Mouse (Mus musculus) hindbrain, embryonic 10.5 days (tissue): ENCODE results near the gene Fam166b. TPM values are rescaled to one million over a fixed set of nuclear protein-coding genes. Genes with fewer than 3 reads are reported as not detected.

Experiments
- DNase-seq: peaks from one replicate; pipeline ENCODE4 v3.0.0-alpha.2; 2017; ENCODE audit warnings: low spot score
- H3K27ac ChIP-seq: fragments of 300-500 bp; sonication (generic); 2 replicates; pipeline ENCODE4 v1.5.1; 2016; ENCODE audit warnings: mild to moderate bottlenecking, moderate library complexity
- H3K27me3 ChIP-seq: fragments of 300-500 bp; sonication (generic); 2 replicates; pipeline ENCODE4 v1.6.1; 2016; ENCODE audit warnings: mild to moderate bottlenecking; ENCODE audit not compliant: poor library complexity, insufficient read depth, severe bottlenecking
- H3K36me3 ChIP-seq: fragments of 300-500 bp; sonication (generic); 2 replicates; pipeline ENCODE4 v1.6.1; 2016; ENCODE audit warnings: mild to moderate bottlenecking, moderate library complexity
- H3K4me1 ChIP-seq: fragments of 300-500 bp; sonication (generic); replicated peaks from 2 replicates; pipeline ENCODE4 v1.6.1; 2016; ENCODE audit warnings: mild to moderate bottlenecking
- H3K4me3 ChIP-seq: fragments of 300-500 bp; sonication (generic); 2 replicates; pipeline ENCODE4 v1.5.1; 2016; ENCODE audit warnings: mild to moderate bottlenecking, moderate library complexity
- H3K9me3 ChIP-seq: fragments of 300-500 bp; sonication (generic); 2 replicates; pipeline ENCODE4 v1.6.1; 2016; ENCODE audit warnings: mild to moderate bottlenecking, moderate library complexity
- WGBS: fragments of 180-500 bp; shearing (Covaris S2); methylation state at CpG from one replicate; pipeline ENCODE4 v1.1.7; 2016; 5-methylcytosine and 5-hydroxymethylcytosine counted together
- polyA plus RNA-seq: library from polyadenylated mRNA; unstranded; fragments of >200 nt; fragmentation: Nextera tagmentation; extraction: Ambion mirVana; gene quantifications from 2 replicates; pipeline ENCODE4 v1.2.1, GENCODE M21; 2016

The Fam166b gene
- polyA plus RNA-seq, result 0.47 TPM in 1 of 2 replicates, not detected in the other

- H3K36me3 ChIP-seq, result peaks cover 29% of the 10 kb centered on the region
- H3K4me1 ChIP-seq, result peaks cover 45% of the 10 kb centered on the region
- 6% methylated on average over 10 of the region's 10 CpGs for WGBS
- peak within 1 kb of the TSS; percentile 71; the same call in 1 of the 2 replicates for H3K27ac ChIP-seq
- no peaks in the 10 kb centered on the region for H3K9me3 ChIP-seq
- DNase-seq, result peak; percentile 35
- H3K4me3 ChIP-seq, result peak within 1 kb of the TSS; percentile 29
- peaks cover 73% of the 10 kb centered on the region for H3K27me3 ChIP-seq
Observed at GRCm38 (mm10) chr4:43428946-43429345, at the start of gene Fam166b. Gene Fam166b, minus strand, starts transcription at chr4:43429134.

DNA sequence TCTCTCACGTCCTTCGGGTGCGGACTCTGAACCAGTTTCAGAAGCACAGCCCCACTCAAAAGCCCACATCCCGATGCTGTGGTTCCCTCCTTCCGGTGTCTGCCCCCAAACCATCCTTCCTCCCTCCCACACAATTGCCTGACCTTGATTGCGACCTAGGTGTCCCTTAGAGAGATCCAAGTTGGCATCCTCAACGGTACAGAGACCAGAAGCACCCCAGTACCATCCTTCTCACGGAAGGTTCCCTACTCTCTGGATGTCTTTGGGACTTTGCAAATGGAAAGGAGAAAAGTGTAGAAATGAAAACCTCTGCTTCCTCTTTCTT, 49.6 kb upstream of the Fam166b start:
- Histone ChIP-seq H3K27ac (peak overlapping the region; percentile 78), H3K27me3 (no peaks in the 10 kb centered on the region; the same call in 1 of the 2 replicates), H3K36me3 (no peaks in the 10 kb centered on the region), H3K9me3 (no peaks in the 10 kb centered on the region), H3K4me1 (peaks cover 11% of the 10 kb centered on the region), H3K4me3 (peak overlapping the region; percentile 43)
- WGBS, result 58% methylated on average over 8 of the region's 8 CpGs
- DNase-seq, result no peak

DNA sequence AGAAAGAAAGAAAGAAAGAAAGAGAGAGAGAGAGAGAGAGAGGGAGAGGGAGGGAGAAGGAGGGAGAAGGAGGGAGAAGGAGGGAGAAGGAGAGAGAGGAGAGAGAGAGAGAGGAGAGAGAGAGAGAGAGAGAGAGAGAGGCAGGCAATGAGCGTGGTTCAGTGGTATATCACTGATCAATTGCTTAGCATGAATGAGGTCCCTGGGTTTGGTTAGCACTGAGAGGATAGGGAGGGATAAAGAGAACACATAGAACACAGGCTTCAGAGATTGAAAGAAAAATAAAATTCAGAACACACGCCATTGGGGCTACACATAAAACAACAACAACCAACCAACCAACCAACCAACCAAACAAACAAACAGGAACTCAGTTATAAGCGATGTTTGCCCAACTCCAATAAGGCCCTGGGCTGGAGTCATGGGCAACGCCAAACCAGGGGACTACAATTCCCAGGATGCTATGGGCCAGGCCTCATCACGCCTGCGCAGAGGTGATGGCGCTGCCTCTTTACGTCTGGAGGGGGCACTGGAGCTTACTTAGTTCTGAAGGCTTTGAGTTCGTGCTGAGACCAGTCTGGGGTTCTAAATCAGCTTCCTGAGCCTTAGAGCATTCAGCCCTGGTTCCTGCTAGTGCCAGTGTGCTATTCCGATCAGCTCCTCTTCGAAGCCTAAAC, 49.1 kb upstream of the Fam166b start:
- H3K36me3 ChIP-seq, result no peaks in the 10 kb centered on the region
- H3K27ac ChIP-seq, result peak overlapping the region; percentile 78
- peaks cover 11% of the 10 kb centered on the region for H3K4me1 ChIP-seq
- peak; percentile 87 for DNase-seq
- WGBS, result 17% methylated on average over 11 of the region's 11 CpGs
- H3K4me3 ChIP-seq, result peak overlapping the region; percentile 43
- no peaks in the 10 kb centered on the region for H3K9me3 ChIP-seq
- no peaks in the 10 kb centered on the region; the same call in 1 of the 2 replicates for H3K27me3 ChIP-seq

DNA sequence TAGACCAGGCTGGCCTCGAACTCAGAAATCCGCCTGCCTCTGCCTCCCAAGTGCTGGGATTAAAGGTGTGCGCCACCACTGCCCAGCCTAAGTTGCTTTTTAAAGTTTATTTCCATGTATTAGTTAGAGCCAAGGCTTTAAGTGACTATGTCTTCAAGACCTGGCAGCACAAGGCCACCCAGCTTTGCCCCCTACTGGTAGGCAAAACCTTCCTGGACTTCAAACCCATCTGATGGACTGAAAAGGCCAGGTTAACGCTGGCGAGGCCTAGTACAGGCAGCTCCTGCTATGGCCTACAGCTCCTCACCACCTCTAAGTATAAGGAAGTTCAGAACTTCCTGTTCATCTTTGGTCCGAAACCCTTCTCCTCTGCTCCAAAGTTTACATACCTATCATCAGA, 47.7 kb upstream of the Fam166b start:
- Histone ChIP-seq H3K27ac (no peak overlapping the region), H3K4me3 (no peak overlapping the region), H3K27me3 (no peaks in the 10 kb centered on the region), H3K4me1 (peaks cover 5% of the 10 kb centered on the region), H3K36me3 (no peaks in the 10 kb centered on the region), H3K9me3 (no peaks in the 10 kb centered on the region)
- DNase-seq, result no peak
- WGBS, result 88% methylated on average over 6 of the region's 6 CpGs

DNA sequence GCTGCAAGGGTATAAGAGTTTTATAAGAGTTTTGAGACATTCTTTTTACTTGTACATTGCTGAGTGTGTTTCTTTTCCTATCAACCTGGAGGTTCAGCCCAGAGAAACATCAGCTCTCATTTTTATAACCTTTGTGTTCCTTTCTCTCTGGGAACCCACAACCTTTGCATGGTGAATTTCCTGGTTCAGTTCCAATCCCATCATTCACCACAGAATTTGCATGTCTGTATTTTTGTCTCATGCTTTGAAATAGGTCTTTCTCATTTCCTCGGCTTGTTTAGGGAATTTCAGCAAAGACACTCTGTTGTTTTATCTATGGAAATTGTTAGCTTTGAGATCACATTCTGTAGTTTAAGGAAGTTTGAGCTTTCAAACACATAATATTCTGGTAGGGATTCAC, 44.7 kb upstream of the Fam166b start:
- H3K27me3 ChIP-seq, result no peaks in the 10 kb centered on the region
- H3K9me3 ChIP-seq, result no peaks in the 10 kb centered on the region
- peaks cover 5% of the 10 kb centered on the region for H3K4me1 ChIP-seq
- no peaks in the 10 kb centered on the region for H3K36me3 ChIP-seq
- no peak overlapping the region for H3K4me3 ChIP-seq
- WGBS, result 82% methylated on average over 1 of the region's 1 CpGs
- no peak overlapping the region for H3K27ac ChIP-seq
- DNase-seq, result no peak

DNA sequence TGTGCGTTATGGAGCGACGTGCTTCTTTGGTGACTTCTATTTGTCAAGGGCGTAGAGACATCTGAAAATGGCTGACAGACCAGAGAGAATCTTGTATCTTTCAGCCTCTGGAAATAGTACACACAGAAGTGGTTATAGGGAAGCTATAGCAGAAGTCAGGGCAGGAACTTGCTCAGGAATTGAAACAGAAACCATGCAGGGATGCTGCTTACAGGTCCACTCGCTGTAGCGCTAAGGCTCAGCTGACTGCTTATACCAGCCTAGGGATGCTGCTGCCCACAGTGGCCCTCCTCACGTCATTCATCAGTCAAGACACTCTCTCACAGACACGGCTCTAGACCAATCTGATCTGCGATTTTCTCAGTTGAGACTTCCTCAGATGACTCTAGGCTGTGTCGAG, 41.4 kb upstream of the Fam166b start:
- H3K36me3 ChIP-seq, result no peaks in the 10 kb centered on the region
- no peaks in the 10 kb centered on the region for H3K4me1 ChIP-seq
- WGBS, result 95% methylated on average over 10 of the region's 10 CpGs
- no peak overlapping the region for H3K4me3 ChIP-seq
- H3K9me3 ChIP-seq, result no peaks in the 10 kb centered on the region
- H3K27ac ChIP-seq, result no peak overlapping the region
- no peaks in the 10 kb centered on the region for H3K27me3 ChIP-seq
- DNase-seq, result no peak

DNA sequence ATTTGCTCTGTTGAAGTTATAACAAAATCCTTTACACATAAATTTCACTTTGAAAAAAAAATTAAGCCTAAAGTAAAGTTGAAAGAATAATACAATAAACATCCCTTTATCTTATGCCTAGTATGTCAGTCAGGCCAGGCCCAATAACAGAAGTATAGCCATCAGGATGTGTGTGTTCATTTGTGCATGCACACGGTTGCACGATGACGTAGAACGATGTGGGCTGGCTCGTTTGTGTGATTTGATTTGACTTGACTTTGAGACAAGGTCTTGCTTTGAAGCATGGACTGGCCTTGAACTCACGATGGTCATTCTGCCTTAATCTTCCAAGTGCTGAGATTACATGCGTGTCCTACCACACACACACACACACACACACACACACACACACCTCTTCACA, 37.9 kb upstream of the Fam166b start:
- no peak for DNase-seq
- Histone ChIP-seq H3K27ac (no peak overlapping the region), H3K36me3 (no peaks in the 10 kb centered on the region), H3K27me3 (no peaks in the 10 kb centered on the region), H3K4me1 (no peaks in the 10 kb centered on the region), H3K9me3 (no peaks in the 10 kb centered on the region), H3K4me3 (no peak overlapping the region)
- WGBS, result 93% methylated on average over 7 of the region's 7 CpGs

GRCm38 (mm10) chr4:43465935-43466334, 37.0 kb upstream of the Fam166b start:
- Histone ChIP-seq H3K27me3 (no peaks in the 10 kb centered on the region), H3K27ac (no peak overlapping the region), H3K4me1 (no peaks in the 10 kb centered on the region), H3K36me3 (no peaks in the 10 kb centered on the region), H3K9me3 (no peaks in the 10 kb centered on the region), H3K4me3 (no peak overlapping the region)
- WGBS, result 88% methylated on average over 6 of the region's 6 CpGs
- no peak for DNase-seq

- no peaks in the 10 kb centered on the region for H3K36me3 ChIP-seq
- 92% methylated on average over 5 of the region's 5 CpGs for WGBS
- H3K4me1 ChIP-seq, result 0 out of 2 replicates have a peak, but pooled peaks cover 6% of the 10 kb centered on the region
- H3K27ac ChIP-seq, result no peak overlapping the region
- no peak overlapping the region for H3K4me3 ChIP-seq
- DNase-seq, result no peak
- no peaks in the 10 kb centered on the region for H3K27me3 ChIP-seq
- H3K9me3 ChIP-seq, result no peaks in the 10 kb centered on the region
Observed at GRCm38 (mm10) chr4:43463102-43463501, 34.2 kb upstream of the Fam166b start.

DNA sequence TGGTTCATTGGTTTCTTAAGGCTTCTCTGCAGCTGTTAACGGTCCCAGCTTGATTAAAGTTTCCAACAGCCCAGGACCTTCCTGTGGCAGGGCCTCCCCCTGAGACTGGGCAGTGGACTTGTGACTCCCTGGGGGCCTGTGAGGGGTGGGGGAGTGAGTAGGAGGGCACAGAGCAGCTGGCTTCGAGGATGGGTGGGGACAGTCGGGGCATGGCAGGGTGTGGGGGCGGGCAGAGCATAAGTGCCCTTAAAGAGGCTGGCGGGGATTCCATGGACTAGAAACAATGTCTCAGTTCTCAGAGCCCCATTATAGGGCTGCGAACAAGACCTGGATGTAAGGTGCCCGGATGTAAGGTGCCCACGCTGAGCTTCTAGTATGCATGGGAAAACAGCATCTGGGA, 28.2 kb upstream of the Fam166b start:
- Histone ChIP-seq H3K27ac (no peak overlapping the region), H3K9me3 (no peaks in the 10 kb centered on the region), H3K27me3 (peaks cover 37% of the 10 kb centered on the region), H3K4me3 (no peak overlapping the region), H3K4me1 (peaks cover 37% of the 10 kb centered on the region), H3K36me3 (no peaks in the 10 kb centered on the region)
- 14% methylated on average over 8 of the region's 8 CpGs for WGBS
- no peak for DNase-seq

DNA sequence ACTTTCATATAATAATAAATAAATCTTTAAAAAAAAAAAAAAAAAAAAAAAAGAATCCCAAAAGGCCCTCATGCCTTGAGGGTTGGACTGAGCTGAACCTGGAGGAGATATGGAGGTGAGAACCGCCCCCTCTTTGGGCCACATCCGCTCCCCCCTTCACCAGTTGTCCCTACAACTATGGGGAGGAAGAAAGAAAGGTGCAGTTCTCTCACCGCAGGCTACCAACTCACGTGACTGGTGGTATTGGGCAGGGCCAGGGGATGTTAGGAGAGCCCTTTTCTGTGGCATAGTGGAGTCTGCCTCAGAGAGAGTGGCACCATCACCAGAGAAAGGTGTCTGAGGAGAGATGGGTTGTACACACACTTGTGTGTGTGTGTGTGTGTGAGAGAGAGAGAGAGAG, 27.5 kb upstream of the Fam166b start:
- 24% methylated on average over 4 of the region's 4 CpGs for WGBS
- H3K36me3 ChIP-seq, result no peaks in the 10 kb centered on the region
- peaks cover 41% of the 10 kb centered on the region for H3K27me3 ChIP-seq
- H3K4me1 ChIP-seq, result peaks cover 37% of the 10 kb centered on the region
- H3K27ac ChIP-seq, result no peak overlapping the region
- H3K4me3 ChIP-seq, result no peak overlapping the region
- no peak for DNase-seq
- H3K9me3 ChIP-seq, result no peaks in the 10 kb centered on the region

DNA sequence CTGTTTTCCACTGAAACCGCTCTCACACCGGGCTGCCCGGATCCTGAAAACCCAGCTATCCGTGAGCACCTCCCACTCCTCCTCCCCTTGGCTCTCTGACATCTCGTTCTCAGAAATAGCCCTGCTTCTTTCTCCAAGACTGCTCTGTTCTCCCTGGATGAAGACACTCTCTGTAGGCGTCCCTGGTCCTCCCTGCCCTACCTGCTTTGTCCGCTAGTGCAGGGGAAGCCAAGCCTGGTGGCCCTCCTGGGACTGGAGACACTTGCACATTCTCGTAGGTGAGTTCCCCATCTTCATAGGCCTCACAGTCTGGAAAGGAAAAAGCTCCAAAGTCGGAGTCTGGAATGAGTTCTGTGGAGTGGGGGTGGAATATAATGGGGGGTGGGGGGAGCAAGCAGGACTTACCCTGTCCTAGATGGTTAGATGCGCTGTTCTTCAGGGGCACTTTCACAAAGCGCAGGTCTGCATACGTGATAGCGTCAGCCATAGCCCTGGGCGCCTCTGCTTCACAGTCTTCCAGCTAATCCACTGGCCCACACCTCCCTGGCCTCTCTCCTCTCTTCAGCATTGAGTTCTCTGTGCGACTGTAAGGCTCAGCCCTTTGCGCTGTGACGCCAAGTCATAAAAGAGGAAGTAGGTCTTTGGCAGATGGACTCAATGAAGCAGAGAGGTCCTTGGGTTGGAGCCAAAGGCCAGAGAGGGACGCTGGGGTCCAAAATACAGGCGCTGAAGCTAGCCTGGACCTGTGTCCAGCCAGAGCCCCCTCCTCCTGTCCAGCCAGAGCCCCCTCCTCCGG, 25.3 kb upstream of the Fam166b start, which contains the start of gene Cd72:
Gene Cd72 (minus strand): TSS at position 588 of the 796 bp plus-strand sequence.
- WGBS, result 33% methylated on average over 20 of the region's 20 CpGs
- Histone ChIP-seq H3K36me3 (no peaks in the 10 kb centered on the region), H3K27me3 (peaks cover 41% of the 10 kb centered on the region), H3K4me3 (peak within 1 kb of the TSS; percentile 48), H3K27ac (peak within 1 kb of the TSS; percentile 45), H3K4me1 (peaks cover 31% of the 10 kb centered on the region), H3K9me3 (no peaks in the 10 kb centered on the region)
- DNase-seq, result peak; percentile 14

GRCm38 (mm10) chr4:43453413-43453812, 24.5 kb upstream of the Fam166b start:
- peaks cover 31% of the 10 kb centered on the region for H3K4me1 ChIP-seq
- WGBS, result under 1% methylated on average over 18 of the region's 18 CpGs
- H3K27me3 ChIP-seq, result peaks cover 41% of the 10 kb centered on the region
- H3K4me3 ChIP-seq, result peak overlapping the region; percentile 48
- H3K9me3 ChIP-seq, result no peaks in the 10 kb centered on the region
- DNase-seq, result peak; percentile 42
- H3K27ac ChIP-seq, result peak overlapping the region; percentile 45; the same call in 1 of the 2 replicates
- peaks cover 3% of the 10 kb centered on the region for H3K36me3 ChIP-seq
